Mouse (Mus musculus) liver, embryonic 11.5 days (tissue): ENCODE measurements around the gene Gmppb. TPM values are rescaled to one million over a fixed set of nuclear protein-coding genes. Genes with fewer than 3 reads are reported as not detected.

Experiments
- ATAC-seq: fragments of 200-750 bp; cut with Nextera tagmentation; replicated peaks from 2 replicates; pipeline ENCODE4 v1.8.0; 2017; ENCODE audit warnings: moderate number of reproducible peaks, mild to moderate bottlenecking, moderate TSS enrichment, moderate library complexity; ENCODE audit not compliant: low FRiP score
- DNase-seq: peaks from one replicate; pipeline ENCODE4 v3.0.0-alpha.2; 2017; ENCODE audit warnings: low spot score
- H3K27ac ChIP-seq: fragments of 300-500 bp; sonication (generic); 2 replicates; pipeline ENCODE4 v1.5.1; 2014; ENCODE audit warnings: mild to moderate bottlenecking, low read depth, low read length, control low read depth
- H3K27me3 ChIP-seq: fragments of 300-500 bp; sonication (generic); replicated peaks from 2 replicates; pipeline ENCODE4 v1.6.1; 2014; ENCODE audit warnings: low read length, mixed read lengths; ENCODE audit not compliant: control insufficient read depth, insufficient read depth
- H3K36me3 ChIP-seq: fragments of 300-500 bp; sonication (generic); 2 replicates; pipeline ENCODE4 v1.6.1; 2014; ENCODE audit warnings: mild to moderate bottlenecking, low read length, moderate library complexity, mixed read lengths; ENCODE audit not compliant: control insufficient read depth, insufficient read depth
- H3K4me1 ChIP-seq: fragments of 300-500 bp; sonication (generic); replicated peaks from 2 replicates; pipeline ENCODE4 v1.6.1; 2014; ENCODE audit warnings: low read length, mixed read lengths; ENCODE audit not compliant: control insufficient read depth, insufficient read depth
- H3K4me2 ChIP-seq: fragments of 300-500 bp; sonication (generic); 2 replicates; pipeline ENCODE4 v1.6.1; 2014; ENCODE audit warnings: mild to moderate bottlenecking, control low read depth, moderate library complexity
- H3K4me3 ChIP-seq: fragments of 300-500 bp; sonication (generic); 2 replicates; pipeline ENCODE4 v1.5.1; 2014; ENCODE audit warnings: low read depth, low read length, control low read depth
- H3K9ac ChIP-seq: fragments of 300-500 bp; sonication (generic); 2 replicates; pipeline ENCODE4 v1.6.1; 2014; ENCODE audit warnings: low read depth, low read length, control low read depth
- H3K9me3 ChIP-seq: fragments of 300-500 bp; sonication (generic); 2 replicates; pipeline ENCODE4 v1.6.1; 2016; ENCODE audit warnings: low read length, inconsistent platforms, mixed read lengths; ENCODE audit not compliant: control insufficient read depth
- WGBS: fragments of 180-500 bp; shearing (Covaris S2); extraction: QIAGEN DNeasy Blood & Tissue Kit; methylation state at CpG from one replicate; pipeline ENCODE4 v1.1.7; 2014; 5-methylcytosine and 5-hydroxymethylcytosine counted together
- microRNA-seq: library from miRNA; unstranded; fragments of <30 nt; microRNA quantifications from one replicate; pipeline ENCODE4, GENCODE M21; 2017; ENCODE audit warnings: borderline number of aligned reads
- polyA plus RNA-seq: library from polyadenylated mRNA; unstranded; fragments of >200 nt; fragmentation: Nextera tagmentation; extraction: Ambion mirVana; gene quantifications from 2 replicates; pipeline ENCODE4 v1.2.1, GENCODE M21; 2014

The Gmppb gene
- polyA plus RNA-seq, 1 experiment from 2014 or later, result 26.5 TPM

DNA sequence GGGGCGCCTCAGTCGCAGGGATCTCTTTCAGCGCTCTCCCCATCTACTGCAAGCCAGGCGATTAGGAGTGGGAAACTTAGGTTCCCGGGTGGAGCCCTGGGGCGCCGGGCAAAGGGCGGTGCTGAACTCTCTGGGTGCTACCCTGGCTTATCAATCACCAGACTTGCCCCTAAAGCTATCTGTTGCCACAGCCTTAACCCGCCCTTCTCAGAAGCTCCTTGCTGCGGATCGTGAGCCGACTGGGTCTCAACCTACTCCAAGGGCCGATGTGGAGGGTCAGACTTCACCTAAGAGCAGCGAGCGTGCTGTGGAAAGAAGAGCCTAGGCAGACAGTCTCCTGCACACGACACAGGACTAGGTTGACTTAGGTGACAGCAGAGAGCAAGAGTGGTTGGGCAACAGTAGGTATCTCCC, 46.0 kb downstream of the Gmppb start:
- peaks cover 25% of the 10 kb centered on the region for H3K36me3 ChIP-seq
- H3K4me3 ChIP-seq, result peak overlapping the region; percentile 92
- ATAC-seq, result peak; percentile 90
- DNase-seq, result peak; percentile 77
- H3K27me3 ChIP-seq, result no peaks in the 10 kb centered on the region
- H3K9me3 ChIP-seq, result no peaks in the 10 kb centered on the region
- peaks cover 40% of the 10 kb centered on the region for H3K4me1 ChIP-seq
- peak overlapping the region; percentile 85 for H3K4me2 ChIP-seq
- H3K27ac ChIP-seq, result peak overlapping the region; percentile 99
- WGBS, result 0% methylated on average over 16 of the region's 16 CpGs
- peak overlapping the region; percentile 96 for H3K9ac ChIP-seq

DNA sequence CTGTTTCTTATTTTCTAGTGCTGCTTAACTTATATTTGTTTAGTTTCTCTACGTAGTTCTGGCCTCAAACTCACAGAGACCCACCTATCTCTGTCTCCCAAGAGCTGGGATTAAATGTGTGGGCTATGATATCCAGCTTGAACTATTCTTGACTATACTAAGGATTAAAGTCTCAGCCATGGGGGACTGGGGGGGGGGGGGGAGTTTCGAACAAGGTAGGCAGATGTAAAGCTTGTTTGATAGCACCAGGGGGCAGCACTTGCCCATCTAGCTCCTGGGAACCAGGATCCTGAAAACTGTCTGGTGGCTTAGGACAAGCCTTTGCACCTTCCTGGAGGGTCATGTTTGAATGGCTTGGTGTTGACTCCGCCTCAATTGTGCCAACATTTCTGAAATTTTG, 46.5 kb downstream of the Gmppb start:
- H3K4me3 ChIP-seq, result peak overlapping the region; percentile 92
- ATAC-seq, result peak; percentile 26
- H3K4me2 ChIP-seq, result peak overlapping the region; percentile 85
- DNase-seq, result no peak
- WGBS, result 11% methylated on average over 3 of the region's 3 CpGs
- no peaks in the 10 kb centered on the region for H3K9me3 ChIP-seq
- peaks cover 40% of the 10 kb centered on the region for H3K4me1 ChIP-seq
- H3K9ac ChIP-seq, result peak overlapping the region; percentile 96
- H3K36me3 ChIP-seq, result peaks cover 21% of the 10 kb centered on the region
- no peaks in the 10 kb centered on the region for H3K27me3 ChIP-seq
- H3K27ac ChIP-seq, result peak overlapping the region; percentile 99

DNA sequence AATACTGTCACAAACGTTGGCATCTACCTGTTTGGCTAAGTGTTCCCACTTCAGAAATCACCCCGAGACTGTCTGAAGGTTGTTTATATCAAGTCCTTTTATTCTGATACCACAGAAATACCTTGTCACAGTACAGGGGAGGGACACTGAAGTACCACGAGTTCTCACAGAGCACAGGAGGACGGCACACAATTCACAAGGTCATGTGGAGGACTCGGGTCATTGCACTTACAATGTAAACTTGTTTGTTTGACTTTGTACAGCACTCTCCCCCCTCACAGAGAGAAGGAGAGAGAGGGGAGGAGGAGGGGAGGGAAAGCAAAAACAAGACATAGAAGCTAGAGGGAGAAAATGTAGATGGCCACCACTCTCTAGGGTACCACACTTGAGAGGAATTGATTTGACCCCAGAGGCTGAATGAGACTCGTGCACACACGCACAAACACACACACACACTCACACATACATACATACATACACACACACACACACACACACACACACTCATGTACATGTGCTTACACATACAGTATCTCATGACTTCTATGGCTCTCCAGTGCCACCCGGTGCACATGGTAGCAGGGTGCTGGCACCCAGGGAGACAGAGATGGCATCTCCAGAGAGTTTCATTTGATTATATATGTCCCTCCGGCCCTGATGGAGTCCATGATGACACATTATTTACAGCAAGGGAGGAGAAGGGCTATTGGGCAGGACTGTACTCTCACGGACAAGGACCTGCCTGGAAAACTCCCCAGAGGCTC, 47.1 kb downstream of the Gmppb start:
- DNase-seq, result no peak

DNA sequence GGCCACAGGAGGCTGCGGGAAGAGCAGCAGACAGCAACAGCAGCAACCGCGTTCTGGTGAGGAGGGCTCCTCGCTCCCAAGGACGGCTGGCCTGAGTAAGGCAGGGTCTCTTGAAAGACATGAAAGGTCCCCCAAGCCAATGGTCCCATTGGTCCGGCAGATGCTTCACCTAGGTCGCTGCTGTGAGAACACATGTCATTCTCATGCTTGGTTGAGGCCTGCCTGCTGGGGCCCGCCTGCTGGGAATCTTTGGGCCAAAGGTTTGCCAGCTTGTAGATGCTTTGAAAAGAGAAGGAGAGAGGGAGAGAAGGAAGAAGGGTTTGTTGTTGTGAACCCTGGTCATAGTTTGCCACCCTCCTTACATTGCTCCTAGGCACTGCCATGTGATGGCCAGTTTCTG, 50.6 kb downstream of the Gmppb start:
- no peaks in the 10 kb centered on the region for H3K27me3 ChIP-seq
- H3K4me1 ChIP-seq, result peaks cover 39% of the 10 kb centered on the region
- ATAC-seq, result no peak
- no peak for DNase-seq
- H3K27ac ChIP-seq, result 0 out of 2 replicates have a peak overlapping the region, but pooled peaks have one; percentile 25
- H3K9me3 ChIP-seq, result no peaks in the 10 kb centered on the region
- no peaks in the 10 kb centered on the region for H3K36me3 ChIP-seq
- no peak overlapping the region for H3K4me2 ChIP-seq
- H3K4me3 ChIP-seq, result no peak overlapping the region
- 87% methylated on average over 8 of the region's 8 CpGs for WGBS
- H3K9ac ChIP-seq, result 0 out of 2 replicates have a peak overlapping the region, but pooled peaks have one; percentile 20

More for the DNA sequence above, 47.1 kb downstream of the Gmppb start:
- H3K36me3 ChIP-seq, result peaks cover 15% of the 10 kb centered on the region
- 56% methylated on average over 10 of the region's 10 CpGs for WGBS
- ATAC-seq, result no peak
- peaks cover 40% of the 10 kb centered on the region for H3K4me1 ChIP-seq
- H3K4me2 ChIP-seq, result peak overlapping the region; percentile 85
- no peaks in the 10 kb centered on the region for H3K27me3 ChIP-seq
- peak overlapping the region; percentile 92 for H3K4me3 ChIP-seq
- H3K9me3 ChIP-seq, result no peaks in the 10 kb centered on the region
- H3K27ac ChIP-seq, result peak overlapping the region; percentile 99
- peak overlapping the region; percentile 96 for H3K9ac ChIP-seq

Small RNA genes lying within 50 kb of the gene (microRNA-seq; reads per million reads assigned to microRNA genes)
- 1.1 reads per million for gene Mir7088

Other genes starting within 250 kb of the Gmppb start
- 60.0 and 60.9 TPM in 2 replicates for gene Rbm6, start 176.0 kb upstream of the Gmppb start, polyA plus RNA-seq
- 8.9 and 11.0 TPM in 2 replicates for gene Mon1a, start 161.1 kb upstream of the Gmppb start, polyA plus RNA-seq
- gene Mst1r, start 142.4 kb upstream of the Gmppb start, polyA plus RNA-seq, result 1.3 and 1.5 TPM in 2 replicates
- not detected in 2 replicates for gene Actl11, start 120.8 kb upstream of the Gmppb start, polyA plus RNA-seq
- 0.56 and 0.88 TPM in 2 replicates for gene Camkv, start 113.6 kb upstream of the Gmppb start, polyA plus RNA-seq
- gene Traip, start 99.1 kb upstream of the Gmppb start, polyA plus RNA-seq, result 30.4 and 32.9 TPM in 2 replicates
- gene Uba7, start 73.7 kb upstream of the Gmppb start, polyA plus RNA-seq, result 44.3 and 47.4 TPM in 2 replicates
- 2.0 TPM in 2 replicates for gene Gm20661, start 66.2 kb upstream of the Gmppb start, polyA plus RNA-seq
- gene Inka1, start 63.4 kb upstream of the Gmppb start, polyA plus RNA-seq, result 74.8 and 76.2 TPM in 2 replicates
- 5.1 and 5.6 TPM in 2 replicates for gene Cdhr4, start 56.7 kb upstream of the Gmppb start, polyA plus RNA-seq
- 0.69 TPM in 1 of 2 replicates, not detected in the other for gene Gm20662, start 52.9 kb upstream of the Gmppb start, polyA plus RNA-seq
- gene Ip6k1, start 46.7 kb upstream of the Gmppb start, polyA plus RNA-seq, result 26.6 and 27.3 TPM in 2 replicates
- gene Amigo3, start 3.9 kb downstream of the Gmppb start, polyA plus RNA-seq, result 2.3 TPM in 2 replicates
- gene Mst1, start 31.2 kb downstream of the Gmppb start, polyA plus RNA-seq, result 9.7 and 12.5 TPM in 2 replicates
- 59.1 and 59.2 TPM in 2 replicates for gene Rnf123, start 34.1 kb downstream of the Gmppb start, polyA plus RNA-seq
- 159 and 167 TPM in 2 replicates for gene Apeh, start 45.4 kb downstream of the Gmppb start, polyA plus RNA-seq
- gene Bsn, start 141.1 kb downstream of the Gmppb start, polyA plus RNA-seq, result 5.2 and 5.7 TPM in 2 replicates
- gene Dag1, start 214.7 kb downstream of the Gmppb start, polyA plus RNA-seq, result 41.1 and 41.5 TPM in 2 replicates
- 11.3 and 13.9 TPM in 2 replicates for gene Nicn1, start 241.2 kb downstream of the Gmppb start, polyA plus RNA-seq
- 16.0 and 16.5 TPM in 2 replicates for gene Amt, start 247.6 kb downstream of the Gmppb start, polyA plus RNA-seq